Mouse (Mus musculus) MEL (cell line): ENCODE measurements at regions not wholly inside any gene's neighbourhood (a gene's known extent, or its start where the extent isn't known, plus 50 kb on each side); places are given as distances from the start of the nearest gene placed in this dataset.

Experiments
- CHD2 ChIP-seq: IDR thresholded peaks from 2 replicates; pipeline ENCODE4 v1.6.1; 2011; ENCODE audit warnings: low read length, improper control_type of control experiment
- CTCF ChIP-seq, 3 experiments: IDR thresholded peaks in 2 of 3; conservative IDR thresholded peaks in 1 of 3; 2 replicates each; pipeline ENCODE4 v1.5.1; 2011 to 2012; ENCODE audit warnings: low read length in 3 of 3, low read depth in 2 of 3, mild to moderate bottlenecking in 2 of 3, improper control_type of control experiment in 1 of 3, inconsistent platforms in 1 of 3, mixed read lengths in 1 of 3, moderate library complexity in 1 of 3; ENCODE audit not compliant: control insufficient read depth in 1 of 3, insufficient read depth in 1 of 3, poor library complexity in 1 of 3, severe bottlenecking in 1 of 3
- E2F4 ChIP-seq: IDR thresholded peaks from 2 replicates; pipeline ENCODE4 v1.6.1; 2011; ENCODE audit warnings: low read depth, low read length, improper control_type of control experiment, borderline replicate concordance
- EP300 ChIP-seq, 2 experiments: IDR thresholded peaks; 2 replicates each; pipeline ENCODE4 v1.6.1; 2011; ENCODE audit warnings: improper control_type of control experiment in 2 of 2, low read length in 2 of 2, low read depth in 1 of 2, mild to moderate bottlenecking in 1 of 2
- ETS1 ChIP-seq: IDR thresholded peaks from 2 replicates; pipeline ENCODE4 v1.6.1; 2012; ENCODE audit warnings: low read depth, mild to moderate bottlenecking, inconsistent platforms, low read length, improper control_type of control experiment, moderate library complexity
- MAX ChIP-seq: IDR thresholded peaks from 2 replicates; pipeline ENCODE4 v1.6.1; 2011; ENCODE audit warnings: low read length, improper control_type of control experiment
- MYB ChIP-seq: IDR thresholded peaks from 2 replicates; pipeline ENCODE4 v1.6.1; 2011; ENCODE audit warnings: mild to moderate bottlenecking, low read depth, low read length, improper control_type of control experiment
- MYC ChIP-seq: IDR thresholded peaks from 2 replicates; pipeline ENCODE4 v1.6.1; 2011; ENCODE audit warnings: low read depth, mild to moderate bottlenecking, low read length, improper control_type of control experiment, moderate library complexity
- NRF1 ChIP-seq: IDR thresholded peaks from 2 replicates; pipeline ENCODE4 v1.6.1; 2014; ENCODE audit warnings: low read depth, mild to moderate bottlenecking, inconsistent platforms, low read length, improper control_type of control experiment, moderate library complexity; ENCODE audit not compliant: poor library complexity, insufficient read depth, severe bottlenecking
- POLR2A ChIP-seq, 2 experiments: IDR thresholded peaks; 2 replicates each; pipeline ENCODE4 v1.6.1; 2011 to 2012; ENCODE audit warnings: low read length in 2 of 2, mild to moderate bottlenecking in 2 of 2, control low read depth in 1 of 2, improper control_type of control experiment in 1 of 2, low read depth in 1 of 2, moderate library complexity in 1 of 2; ENCODE audit not compliant: control insufficient read depth in 1 of 2, insufficient read depth in 1 of 2, poor library complexity in 1 of 2
- UBTF ChIP-seq: IDR thresholded peaks from 2 replicates; pipeline ENCODE4 v1.6.1; 2012; ENCODE audit warnings: low read depth, mild to moderate bottlenecking, inconsistent platforms, low read length, improper control_type of control experiment, moderate library complexity, borderline replicate concordance; ENCODE audit not compliant: insufficient read depth
- ZC3H11A ChIP-seq: IDR thresholded peaks from 2 replicates; pipeline ENCODE4 v1.6.1; 2012; ENCODE audit warnings: low read depth, mild to moderate bottlenecking, inconsistent platforms, low read length, improper control_type of control experiment
- ZMIZ1 ChIP-seq: IDR thresholded peaks from 2 replicates; pipeline ENCODE4 v1.6.1; 2012; ENCODE audit warnings: low read depth, mild to moderate bottlenecking, inconsistent platforms, low read length, improper control_type of control experiment, moderate library complexity

GRCm38 (mm10) chr1:77824716-77825387 lies 310.0 kb upstream of the Epha4 start:
- TF ChIP-seq MYB (no peak), ZMIZ1 (no peak), MAX (no peak), EP300 (IDR thresholded peaks at IDR 0.05; ENCODE audit: low read depth in 1 of 2, low read length in 2 of 2) (no peak), MYC (no peak), CTCF (IDR thresholded peaks at IDR 0.05 in 2 of 3, conservative IDR thresholded peaks at IDR 0.05 in 1 of 3; ENCODE audit: control insufficient read depth in 1 of 3, insufficient read depth in 1 of 3, low read depth in 2 of 3, low read length in 3 of 3, poor library complexity in 1 of 3, severe bottlenecking in 1 of 3) (no peak), POLR2A (IDR thresholded peaks at IDR 0.05; ENCODE audit: control insufficient read depth in 1 of 2, insufficient read depth in 1 of 2, low read depth in 1 of 2, low read length in 2 of 2, poor library complexity in 1 of 2) (no peak), ETS1 (no peak), UBTF (no peak), CHD2 (no peak), E2F4 (no peak), NRF1 (no peak), ZC3H11A (no peak)
